Mouse (Mus musculus): ENCODE data around the gene Tbca. TPM values are rescaled to one million over a fixed set of nuclear protein-coding genes. Genes with fewer than 3 reads are reported as not detected.

The Tbca gene
- polyA plus RNA-seq, 1 experiment from 2014 or later: 279 TPM

GRCm38 (mm10) chr13:94883163-94883965 is 94.7 kb downstream of the Tbca start:
- WGBS: 1% methylated on average over 87 of the region's 95 CpGs
- Histone ChIP-seq H3K27me3 (peaks cover 74% of the 10 kb centered on the region), H3K4me2 (peak overlapping the region; percentile 61), H3K9ac (no peak overlapping the region), H3K4me3 (peak overlapping the region; percentile 36), H3K9me3 (no peaks in the 10 kb centered on the region), H3K36me3 (no peaks in the 10 kb centered on the region), H3K4me1 (replicated peaks) (peaks cover 21% of the 10 kb centered on the region), H3K27ac (replicated peaks) (peak overlapping the region; percentile 47)
- peak; percentile 62 for ATAC-seq (ENCODE audit: low FRiP score, low read depth)

- H3K4me1 ChIP-seq (replicated peaks): peaks cover 21% of the 10 kb centered on the region
- H3K27ac ChIP-seq (replicated peaks): peak overlapping the region; percentile 51; the same call in 1 of the 2 replicates
- H3K27me3 ChIP-seq: peaks cover 79% of the 10 kb centered on the region
- H3K9me3 ChIP-seq: no peaks in the 10 kb centered on the region
- no peak overlapping the region for H3K9ac ChIP-seq
- peak overlapping the region; percentile 36 for H3K4me3 ChIP-seq
- H3K36me3 ChIP-seq: no peaks in the 10 kb centered on the region
- no peak for ATAC-seq (ENCODE audit: low FRiP score, low read depth)
- WGBS: 1% methylated on average over 36 of the region's 36 CpGs
- H3K4me2 ChIP-seq: peak overlapping the region; percentile 61
These were observed 95.6 kb downstream of the Tbca start for GRCm38 (mm10) chr13:94883966-94884960.

GRCm38 (mm10) chr13:94885291-94886235 is 96.9 kb downstream of the Tbca start:
- H3K4me1 ChIP-seq (replicated peaks): peaks cover 21% of the 10 kb centered on the region
- 1% methylated on average over 61 of the region's 81 CpGs for WGBS
- peak overlapping the region; percentile 20 for H3K4me3 ChIP-seq

More at GRCm38 (mm10) chr13:94885291-94886235, 96.9 kb downstream of the Tbca start:
- Histone ChIP-seq H3K27ac (replicated peaks) (peak overlapping the region; percentile 65), H3K9ac (no peak overlapping the region), H3K27me3 (peaks cover 82% of the 10 kb centered on the region), H3K4me2 (peak overlapping the region; percentile 37), H3K9me3 (no peaks in the 10 kb centered on the region), H3K36me3 (no peaks in the 10 kb centered on the region)
- ATAC-seq (ENCODE audit: low FRiP score, low read depth): peak; percentile 46; the same call in 1 of the 2 replicates

Other genes starting within 250 kb of the Tbca start
- gene Otp, start 86.7 kb downstream of the Tbca start, polyA plus RNA-seq (2015; fragmentation: Nextera tagmentation; extraction: Ambion mirVana): 6.1 and 6.8 TPM in 2 replicates
- gene Wdr41, start 187.4 kb downstream of the Tbca start, polyA plus RNA-seq (2015; fragmentation: Nextera tagmentation; extraction: Ambion mirVana): 26.8 and 28.6 TPM in 2 replicates

All from hindbrain, embryonic 15.5 days (tissue).